Mouse (Mus musculus) ES-E14 (cell line): Measurements from ENCODE around the gene 6030445D17Rik.

Experiments
- CHD2 ChIP-seq: IDR thresholded peaks from 2 replicates; pipeline ENCODE4 v1.6.1; 2014; ENCODE audit warnings: mild to moderate bottlenecking, low read depth, low read length, inconsistent platforms
- HCFC1 ChIP-seq: IDR thresholded peaks from 2 replicates; pipeline ENCODE4 v1.6.1; 2012; ENCODE audit warnings: low read length, inconsistent platforms, borderline replicate concordance; ENCODE audit not compliant: insufficient read depth
- ZC3H11A ChIP-seq: IDR thresholded peaks from 2 replicates; pipeline ENCODE4 v1.6.1; 2012; ENCODE audit warnings: low read depth, mild to moderate bottlenecking, inconsistent platforms, low read length, borderline replicate concordance
- ZNF384 ChIP-seq: IDR thresholded peaks from 2 replicates; pipeline ENCODE4 v1.6.1; 2012; ENCODE audit warnings: low read depth, low read length, inconsistent platforms

DNA sequence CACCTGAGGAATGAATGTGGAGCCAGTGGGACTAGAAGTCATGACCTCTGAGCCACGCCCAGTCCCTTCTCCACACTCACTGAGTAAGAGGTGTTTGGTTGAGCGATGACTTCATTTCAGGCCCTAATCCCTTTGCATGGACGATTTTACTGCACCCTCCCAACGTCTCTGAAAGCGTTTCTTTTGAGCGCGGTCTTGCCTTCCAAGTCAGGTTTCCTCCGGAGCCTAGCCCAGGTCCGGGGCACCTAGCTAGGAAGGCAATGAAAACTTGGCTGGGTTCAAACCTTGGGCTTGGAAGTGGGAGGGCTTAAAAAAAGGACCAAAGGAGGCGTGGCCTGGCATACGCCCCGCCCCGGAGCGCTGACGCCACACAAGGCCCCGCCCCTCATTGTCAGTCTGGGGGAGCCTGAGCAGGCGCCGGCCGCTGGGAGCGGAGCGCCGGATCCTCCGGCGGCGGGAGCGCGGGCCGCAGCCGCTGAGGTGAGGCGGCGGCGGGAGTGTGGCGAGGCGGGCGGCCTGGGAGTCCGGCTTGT lies 7.4 kb downstream of the 6030445D17Rik start, which contains the start of gene Luzp1:
- TF ChIP-seq ZNF384 (no peak), ZC3H11A (no peak), HCFC1 (no peak), CHD2 (no peak)
